ENCODE assay signal across 32 mouse cellular contexts in genomic region chr19:29368041-29368440, GRCm38 (mm10). TPM values are rescaled to one million over a fixed set of nuclear protein-coding genes. Genes with fewer than 3 reads are reported as not detected.
DNase-seq lines count a peak whose midpoint lies in the region; ATAC-seq and TF ChIP-seq lines count a peak whose summit lies in the region.
"Had no signal": no experiment of that assay in that cellular context is flagged by ENCODE, and none has a peak within 500 bp of the region (broad histone marks: within the 10 kb centered on the region; RNA-seq: fewer than 3 reads in every experiment).

No protein-coding gene starts in this region.

- no peak for ATAC-seq in embryonic facial prominence, embryonic 14.5 days (ENCODE audit: low read depth)
- no peak for ATAC-seq in megakaryocyte, adult 5-6 weeks (ENCODE audit: poor library complexity, severe bottlenecking)

- H3K27ac ChIP-seq in embryonic facial prominence, embryonic 14.5 days (replicated peaks; ENCODE audit: low read depth, low read length): no peak overlapping the region
- no peak overlapping the region for H3K27ac ChIP-seq in embryonic facial prominence, embryonic 10.5 days (replicated peaks)
- no peak overlapping the region for H3K27ac ChIP-seq in MEL (ENCODE audit: control insufficient read depth, low read depth, low read length)
- H3K27ac ChIP-seq in left cerebral cortex, adult 2 months: no peak overlapping the region
- H3K27ac ChIP-seq: embryonic facial prominence, embryonic 15.5 days; heart, embryonic 13.5 days; hindbrain, embryonic 13.5 days; limb, embryonic 10.5 days had no signal

- 0 out of 2 replicates have a peak, but pooled peaks cover 4% of the 10 kb centered on the region for H3K4me1 ChIP-seq in embryonic facial prominence, embryonic 14.5 days (ENCODE audit: control insufficient read depth, insufficient read depth, low read length)
- peaks cover 6% of the 10 kb centered on the region for H3K4me1 ChIP-seq in embryonic facial prominence, embryonic 10.5 days
- H3K4me1 ChIP-seq in megakaryocyte, embryonic 14.5 days: peaks cover 70% of the 10 kb centered on the region
- peaks cover 26 to 40% of the 10 kb centered on the region in 2 experiments for H3K4me1 ChIP-seq in MEL (ENCODE audit: control insufficient read depth in 1 of 2, insufficient read depth in 2 of 2, low read length in 2 of 2)

- TF ChIP-seq POLR2A in MEL (IDR thresholded peaks at IDR 0.05; ENCODE audit: control insufficient read depth in 1 of 2, insufficient read depth in 1 of 2, low read depth in 1 of 2, low read length in 2 of 2, poor library complexity in 1 of 2) (no peak), myocyte (IDR thresholded peaks at IDR 0.05; ENCODE audit: insufficient read length, low read depth) (no peak)

- H3ac ChIP-seq in myocyte (ENCODE audit: control insufficient read depth, insufficient read length): no peak overlapping the region

- intact Hi-C loops in left cerebral cortex, adult 2 months (cut with DNase I): no loop called here

- no peak overlapping the region for H3K9ac ChIP-seq in embryonic facial prominence, embryonic 14.5 days (ENCODE audit: low read depth, low read length)
- no peak overlapping the region for H3K9ac ChIP-seq in MEL (ENCODE audit: control insufficient read depth, low read depth, low read length, poor library complexity, severe bottlenecking)

- no peaks in the 10 kb centered on the region for H3K36me3 ChIP-seq in embryonic facial prominence, embryonic 14.5 days (ENCODE audit: control insufficient read depth, insufficient read depth, low read length)
- H3K36me3 ChIP-seq in embryonic facial prominence, embryonic 10.5 days (replicated peaks): no peaks in the 10 kb centered on the region
- peaks cover 21% of the 10 kb centered on the region for H3K36me3 ChIP-seq in megakaryocyte, embryonic 14.5 days (replicated peaks; ENCODE audit: low read length)
- H3K36me3 ChIP-seq in MEL (ENCODE audit: control insufficient read depth in 1 of 2, insufficient read depth in 2 of 2, low read length in 2 of 2): peaks cover 0 to 54% of the 10 kb centered on the region in 2 experiments; a peak in 2 of 4 replicates
- H3K36me3 ChIP-seq in myocyte (ENCODE audit: control insufficient read depth, insufficient read depth): no peaks in the 10 kb centered on the region
- H3K36me3 ChIP-seq: embryonic facial prominence, embryonic 15.5 days; heart, embryonic 13.5 days; hindbrain, embryonic 13.5 days; limb, embryonic 10.5 days had no signal

- TF ChIP-seq EP300 in MEL (IDR thresholded peaks at IDR 0.05; ENCODE audit: low read depth in 1 of 2, low read length in 2 of 2): no peak

- 0 out of 2 replicates have a peak overlapping the region, but pooled peaks have one; percentile 84 for H3K4me2 ChIP-seq in embryonic facial prominence, embryonic 14.5 days (ENCODE audit: low read depth, low read length)
- H3K4me2 ChIP-seq in myocyte (ENCODE audit: low read depth): no peak overlapping the region

- whole genome bisulfite sequencing in embryonic facial prominence, embryonic 14.5 days: 80% methylated on average over 2 of the region's 2 CpGs
- WGBS in embryonic facial prominence, embryonic 10.5 days: 88% methylated on average over 2 of the region's 2 CpGs

- no peak for DNase-seq in embryonic facial prominence, embryonic 14.5 days (ENCODE audit: low spot score)
- no peak for DNase-seq in embryonic facial prominence, embryonic 10.5 days (ENCODE audit: low spot score)
- peak; percentile 48 for DNase-seq in MEL (ENCODE audit: low read depth, low spot score)
- DNase-seq in left cerebral cortex, adult 2 months (ENCODE audit: extremely low spot score in 1 of 2, low spot score in 2 of 2): no peak
- DNase-seq: adrenal gland, adult 8-10 months; cerebellum, adult 18-20 months; cerebellum, postnatal 25 days; embryo, embryonic 11 days; gastrocnemius, postnatal 14 days; heart, adult 18-20 months; heart, postnatal 14 days; kidney, adult 2 months; kidney, postnatal 14 days; lung, embryonic 14.5 days; right cerebral cortex, postnatal 25 days; thymus, postnatal 14 days had no signal

- no peak overlapping the region for H3K4me3 ChIP-seq in embryonic facial prominence, embryonic 14.5 days (ENCODE audit: low read depth, low read length)
- H3K4me3 ChIP-seq in embryonic facial prominence, embryonic 10.5 days: no peak overlapping the region
- H3K4me3 ChIP-seq in megakaryocyte, embryonic 14.5 days (replicated peaks): peak overlapping the region; percentile 95
- peak overlapping the region in 1 of 2 experiments; percentile 85; a peak in 2 of 4 replicates for H3K4me3 ChIP-seq in MEL (ENCODE audit: control insufficient read depth in 1 of 2, insufficient read depth in 1 of 2, low read depth in 2 of 2, low read length in 2 of 2)
- H3K4me3 ChIP-seq in myocyte: peak overlapping the region; percentile 52
- H3K4me3 ChIP-seq in left cerebral cortex, adult 2 months: no peak overlapping the region

- H3K9me3 ChIP-seq in embryonic facial prominence, embryonic 14.5 days (ENCODE audit: control insufficient read depth, low read length): no peaks in the 10 kb centered on the region
- no peaks in the 10 kb centered on the region for H3K9me3 ChIP-seq in embryonic facial prominence, embryonic 10.5 days
- no peaks in the 10 kb centered on the region for H3K9me3 ChIP-seq in megakaryocyte, embryonic 14.5 days
- H3K9me3 ChIP-seq in MEL (replicated peaks; ENCODE audit: insufficient read depth, low read length): no peaks in the 10 kb centered on the region
- H3K9me3 ChIP-seq: embryonic facial prominence, embryonic 15.5 days; heart, embryonic 13.5 days; hindbrain, embryonic 13.5 days; limb, embryonic 10.5 days had no signal

- H3K27me3 ChIP-seq in embryonic facial prominence, embryonic 14.5 days (replicated peaks; ENCODE audit: control insufficient read depth, insufficient read depth, low read length): no peaks in the 10 kb centered on the region
- peaks cover 40% of the 10 kb centered on the region for H3K27me3 ChIP-seq in embryonic facial prominence, embryonic 10.5 days (replicated peaks; ENCODE audit: low read depth, poor library complexity, severe bottlenecking)
- H3K27me3 ChIP-seq in megakaryocyte, embryonic 14.5 days (replicated peaks): no peaks in the 10 kb centered on the region
- H3K27me3 ChIP-seq in MEL (ENCODE audit: control insufficient read depth in 1 of 2, insufficient read depth in 2 of 2, low read length in 2 of 2) (no peaks in the 10 kb centered on the region), myocyte (ENCODE audit: control insufficient read depth, insufficient read depth, insufficient read length) (no peaks in the 10 kb centered on the region)
- H3K27me3 ChIP-seq: embryonic facial prominence, embryonic 15.5 days; heart, embryonic 13.5 days had no signal

- H3K79me2 ChIP-seq in MEL (ENCODE audit: control insufficient read depth, insufficient read depth, low read length, poor library complexity) (peaks cover 9% of the 10 kb centered on the region), myocyte (ENCODE audit: control insufficient read depth, insufficient read depth) (no peaks in the 10 kb centered on the region)

- no peak for TF ChIP-seq RAD21 in MEL (IDR thresholded peaks at IDR 0.05; ENCODE audit: low read depth, low read length)

- no peak for TF ChIP-seq CTCF in MEL (IDR thresholded peaks at IDR 0.05 in 2 of 3, conservative IDR thresholded peaks at IDR 0.05 in 1 of 3; ENCODE audit: control insufficient read depth in 1 of 3, insufficient read depth in 1 of 3, low read depth in 2 of 3, low read length in 3 of 3, poor library complexity in 1 of 3, severe bottlenecking in 1 of 3)
- TF ChIP-seq CTCF in left cerebral cortex, adult 2 months (IDR thresholded peaks at IDR 0.05): no peak

RNA-seq across cellular contexts. Expression of gene Cd274, which starts 0.8 kb away (rescaled TPM):
- polyA plus RNA-seq in embryonic facial prominence, embryonic 14.5 days (2014; fragmentation: Nextera tagmentation; extraction: Ambion mirVana): 0.21 and 0.56 TPM in 2 replicates
- polyA plus RNA-seq in embryonic facial prominence, embryonic 10.5 days (2016; fragmentation: Nextera tagmentation; extraction: Ambion mirVana): 0.11 and 0.18 TPM in 2 replicates
- 1.5 TPM in 1 of 2 replicates, not detected in the other for polyA plus RNA-seq in megakaryocyte, embryonic 14.5 days (2012; ENCODE audit: insufficient read depth, low replicate concordance)
- 4.1 and 5.6 TPM in 2 replicates for total RNA-seq in megakaryocyte, adult 5-6 weeks (2015)
- total RNA-seq in megakaryocyte, adult 5-6 weeks (2017): 2.6 and 2.9 TPM in 2 replicates
- total RNA-seq in MEL (2012; rRNA removed): 3.1 and 3.2 TPM in 2 replicates
- polyA plus RNA-seq in MEL (2012; ENCODE audit: insufficient read depth in 1 of 2, insufficient read length in 2 of 2, low read depth in 1 of 2, low replicate concordance in 2 of 2, missing spikeins in 1 of 2) (1 to 10 TPM in 1 of 2 experiments, not detected in 1; 5.0 TPM), myocyte (2012; fragmentation: generic; extraction: Trizol) (0.25 TPM)
- total RNA-seq in left cerebral cortex, adult 2 months (2021): 1 to 10 TPM in 1 of 2 experiments, under 1 TPM in 1; 0.89 to 1.3 TPM

RNA-seq across cellular contexts. Expression of gene Plgrkt, which starts 0.9 kb away (rescaled TPM):
- polyA plus RNA-seq in embryonic facial prominence, embryonic 14.5 days (2014; fragmentation: Nextera tagmentation; extraction: Ambion mirVana): 66.9 and 67.7 TPM in 2 replicates
- 34.7 and 35.3 TPM in 2 replicates for polyA plus RNA-seq in embryonic facial prominence, embryonic 10.5 days (2016; fragmentation: Nextera tagmentation; extraction: Ambion mirVana)
- polyA plus RNA-seq in megakaryocyte, embryonic 14.5 days (2012; ENCODE audit: insufficient read depth, low replicate concordance): 39.0 and 52.8 TPM in 2 replicates
- 66.4 and 70.8 TPM in 2 replicates for total RNA-seq in megakaryocyte, adult 5-6 weeks (2015)
- 50.8 and 57.1 TPM in 2 replicates for total RNA-seq in megakaryocyte, adult 5-6 weeks (2017)
- 107 and 117 TPM in 2 replicates for total RNA-seq in MEL (2012; rRNA removed)
- polyA plus RNA-seq in MEL (2012; ENCODE audit: insufficient read depth in 1 of 2, insufficient read length in 2 of 2, low read depth in 1 of 2, low replicate concordance in 2 of 2, missing spikeins in 1 of 2) (100 to 1,000 TPM in 1 of 2 experiments, not detected in 1; 145 TPM), myocyte (2012; fragmentation: generic; extraction: Trizol) (25.1 TPM)
- total RNA-seq in left cerebral cortex, adult 2 months (2021): 10 to 100 TPM; 27.6 to 29.3 TPM

RNA-seq across cellular contexts. Expression of gene Rln1, which starts 33.6 kb away (rescaled TPM):
- polyA plus RNA-seq in embryonic facial prominence, embryonic 14.5 days (2014; fragmentation: Nextera tagmentation; extraction: Ambion mirVana): 0.60 and 0.96 TPM in 2 replicates
- 0.21 and 0.70 TPM in 2 replicates for polyA plus RNA-seq in embryonic facial prominence, embryonic 10.5 days (2016; fragmentation: Nextera tagmentation; extraction: Ambion mirVana)
- not detected in 2 replicates for polyA plus RNA-seq in megakaryocyte, embryonic 14.5 days (2012; ENCODE audit: insufficient read depth, low replicate concordance)
- not detected in 2 replicates for total RNA-seq in megakaryocyte, adult 5-6 weeks (2015)
- not detected in 2 replicates for total RNA-seq in megakaryocyte, adult 5-6 weeks (2017)
- total RNA-seq in MEL (2012; rRNA removed): 0.04 TPM in 1 of 2 replicates, not detected in the other
- polyA plus RNA-seq in MEL (2012; ENCODE audit: insufficient read depth in 1 of 2, insufficient read length in 2 of 2, low read depth in 1 of 2, low replicate concordance in 2 of 2, missing spikeins in 1 of 2): not detected
- polyA plus RNA-seq in myocyte (2012; fragmentation: generic; extraction: Trizol): not detected
- total RNA-seq in left cerebral cortex, adult 2 months (2021): 1 to 10 TPM; 1.4 to 1.7 TPM
- total RNA-seq: adrenal gland, adult 8-10 months; gastrocnemius, postnatal 14 days; heart, adult 18-20 months; heart, postnatal 14 days; liver, adult 2 months had no signal
- polyA plus RNA-seq: activated CD4-positive, CD25-positive, alpha-beta regulatory T cell, adult 4 months; CD4-positive, CD25-positive, alpha-beta regulatory T cell, adult 4 months; liver, adult 2 months; lung, embryonic 14.5 days; stomach, embryonic 14.5 days had no signal

RNA-seq across cellular contexts. Expression of gene Pdcd1lg2, which starts 42.7 kb away (rescaled TPM):
- polyA plus RNA-seq in embryonic facial prominence, embryonic 14.5 days (2014; fragmentation: Nextera tagmentation; extraction: Ambion mirVana): not detected in 2 replicates
- polyA plus RNA-seq in embryonic facial prominence, embryonic 10.5 days (2016; fragmentation: Nextera tagmentation; extraction: Ambion mirVana): not detected in 2 replicates
- polyA plus RNA-seq in megakaryocyte, embryonic 14.5 days (2012; ENCODE audit: insufficient read depth, low replicate concordance): not detected in 2 replicates
- 0.75 TPM in 1 of 2 replicates, not detected in the other for total RNA-seq in megakaryocyte, adult 5-6 weeks (2015)
- 0.44 and 1.8 TPM in 2 replicates for total RNA-seq in megakaryocyte, adult 5-6 weeks (2017)
- 1.3 and 1.7 TPM in 2 replicates for total RNA-seq in MEL (2012; rRNA removed)
- polyA plus RNA-seq in MEL (2012; ENCODE audit: insufficient read depth in 1 of 2, insufficient read length in 2 of 2, low read depth in 1 of 2, low replicate concordance in 2 of 2, missing spikeins in 1 of 2) (1 to 10 TPM in 1 of 2 experiments, not detected in 1; 5.4 TPM), myocyte (2012; fragmentation: generic; extraction: Trizol) (not detected)
- under 1 TPM in 1 of 2 experiments, not detected in 1; 0.32 TPM for total RNA-seq in left cerebral cortex, adult 2 months (2021)
- total RNA-seq: adrenal gland, adult 8-10 months; ES-E14; gastrocnemius, postnatal 14 days; heart, postnatal 14 days; layer of hippocampus, adult 18-20 months; layer of hippocampus, postnatal 14 days had no signal
- polyA plus RNA-seq: embryonic facial prominence, embryonic 15.5 days; forebrain, embryonic 14.5 days; heart, embryonic 13.5 days; hindbrain, embryonic 13.5 days; intestine, embryonic 14.5 days; limb, embryonic 10.5 days; lung, embryonic 14.5 days; stomach, embryonic 14.5 days had no signal

RNA-seq across cellular contexts. Expression of gene Insl6, which starts 42.9 kb away (rescaled TPM):
- polyA plus RNA-seq in embryonic facial prominence, embryonic 14.5 days (2014; fragmentation: Nextera tagmentation; extraction: Ambion mirVana): 5.8 and 7.8 TPM in 2 replicates
- polyA plus RNA-seq in embryonic facial prominence, embryonic 10.5 days (2016; fragmentation: Nextera tagmentation; extraction: Ambion mirVana): 6.0 and 7.0 TPM in 2 replicates
- 0.97 TPM in 1 of 2 replicates, not detected in the other for polyA plus RNA-seq in megakaryocyte, embryonic 14.5 days (2012; ENCODE audit: insufficient read depth, low replicate concordance)
- not detected in 2 replicates for total RNA-seq in megakaryocyte, adult 5-6 weeks (2015)
- total RNA-seq in megakaryocyte, adult 5-6 weeks (2017): 0.81 TPM in 1 of 2 replicates, not detected in the other
- total RNA-seq in MEL (2012; rRNA removed): 2.2 and 3.1 TPM in 2 replicates
- polyA plus RNA-seq in MEL (2012; ENCODE audit: insufficient read depth in 1 of 2, insufficient read length in 2 of 2, low read depth in 1 of 2, low replicate concordance in 2 of 2, missing spikeins in 1 of 2) (1 to 10 TPM in 1 of 2 experiments, not detected in 1; 9.9 TPM), myocyte (2012; fragmentation: generic; extraction: Trizol) (1.9 TPM)
- under 1 TPM in 1 of 2 experiments, not detected in 1; 0.54 TPM for total RNA-seq in left cerebral cortex, adult 2 months (2021)

Comparison
In these comparisons a context has a peak if more than half of its experiments do, and no peak if none do; other contexts are left out.
1. H3K4me3 ChIP-seq: peak in megakaryocyte, embryonic 14.5 days (single experiment) and myocyte (single experiment); none in embryonic facial prominence, embryonic 14.5 days (single experiment), embryonic facial prominence, embryonic 10.5 days (single experiment) and left cerebral cortex, adult 2 months (single experiment).